Mouse (Mus musculus): ENCODE measurements around the gene Dmbt1. TPM values are rescaled to one million over a fixed set of nuclear protein-coding genes. Genes with fewer than 3 reads are reported as not detected.

The Dmbt1 gene
- polyA plus RNA-seq (2021) = not detected

- CTCF ChIA-PET = no interaction called here
- peaks cover 4% of the 10 kb centered on the region for H3K27me3 ChIP-seq
- TF ChIP-seq CTCF (IDR thresholded peaks at IDR 0.05) = no peak
Measured at GRCm38 (mm10) chr7:131031755-131032154, at the start of gene Dmbt1. Dmbt1 (plus strand) TSS chr7:131032053.

GRCm38 (mm10) chr7:130982371-130982770, 49.5 kb upstream of the Dmbt1 start:
- no peak for DNase-seq (ENCODE audit: low read depth, low spot score)

More at GRCm38 (mm10) chr7:131031755-131032154, at the start of gene Dmbt1:
- DNase-seq (ENCODE audit: low read depth, low spot score) (no peak), ATAC-seq (no peak)
- POLR2A ChIA-PET = no interaction called here
- in situ Hi-C loops (cut with MboI; ENCODE audit: low pct_unique_long_range_greater_than_20kb) = no loop called here

GRCm38 (mm10) chr7:130982881-130983280, 49.0 kb upstream of the Dmbt1 start:
- ATAC-seq (peak; percentile 8), DNase-seq (ENCODE audit: low read depth, low spot score) (no peak)
- ChIA-PET POLR2A (interaction anchor here (0.6 kb wide), 1 partner anchor 123 kb away, joined by 4 read pairs; no protein-coding TSS in a partner anchor), CTCF (interaction anchor here (1.5 kb wide), 1 partner anchor 70 kb away, joined by 3 read pairs; no protein-coding TSS in a partner anchor)
- no peak for TF ChIP-seq CTCF (IDR thresholded peaks at IDR 0.05)
- in situ Hi-C loops (cut with MboI; ENCODE audit: low pct_unique_long_range_greater_than_20kb) = loop anchor here (10.0 kb wide), 1 partner anchor 208 kb away; the partner anchor contains the start of gene Btbd16
- H3K27me3 ChIP-seq = no peaks in the 10 kb centered on the region

More at GRCm38 (mm10) chr7:130982371-130982770, 49.5 kb upstream of the Dmbt1 start:
- ChIA-PET POLR2A (interaction anchor here (0.6 kb wide), 1 partner anchor 122 kb away, joined by 4 read pairs; no protein-coding TSS in a partner anchor), CTCF (interaction anchor here (1.5 to 2.4 kb wide), 2 partner anchors 44 to 70 kb away, joined by 3 to 9 read pairs; no protein-coding TSS in a partner anchor)
- ATAC-seq = peak; percentile 87
- in situ Hi-C loops (cut with MboI; ENCODE audit: low pct_unique_long_range_greater_than_20kb) = loop anchor here (10.0 kb wide), 1 partner anchor 208 kb away; the partner anchor contains the start of gene Btbd16
- no peaks in the 10 kb centered on the region for H3K27me3 ChIP-seq
- TF ChIP-seq CTCF (IDR thresholded peaks at IDR 0.05) = no peak

GRCm38 (mm10) chr7:130984294-130984693, 47.6 kb upstream of the Dmbt1 start:
- ATAC-seq (no peak), DNase-seq (ENCODE audit: low read depth, low spot score) (no peak)
- TF ChIP-seq CTCF (IDR thresholded peaks at IDR 0.05) = no peak
- H3K27me3 ChIP-seq = no peaks in the 10 kb centered on the region
- ChIA-PET CTCF (interaction anchor here (1.0 to 1.2 kb wide), 2 partner anchors 9 to 158 kb away, joined by 3 to 5 read pairs; no protein-coding TSS in a partner anchor), POLR2A (no interaction called here)
- in situ Hi-C loops (cut with MboI; ENCODE audit: low pct_unique_long_range_greater_than_20kb) = loop anchor here (10.0 kb wide), 1 partner anchor 209 kb away; the partner anchor contains the start of gene Btbd16

- ChIA-PET CTCF (interaction anchor here (1.2 kb wide), 1 partner anchor 8 kb away, joined by 3 read pairs; no protein-coding TSS in a partner anchor), POLR2A (no interaction called here)
- ATAC-seq = no peak
- no peaks in the 10 kb centered on the region for H3K27me3 ChIP-seq
- no peak for DNase-seq (ENCODE audit: low read depth, low spot score)
- TF ChIP-seq CTCF (IDR thresholded peaks at IDR 0.05) = no peak
- in situ Hi-C loops (cut with MboI; ENCODE audit: low pct_unique_long_range_greater_than_20kb) = loop anchor here (10.0 kb wide), 1 partner anchor 210 kb away; the partner anchor contains the start of gene Btbd16
Measured at GRCm38 (mm10) chr7:130985193-130985592, 46.7 kb upstream of the Dmbt1 start.

GRCm38 (mm10) chr7:130985716-130986115, 46.1 kb upstream of the Dmbt1 start:
- no peaks in the 10 kb centered on the region for H3K27me3 ChIP-seq
- ChIA-PET CTCF (interaction anchor here (1.2 to 1.4 kb wide), 3 partner anchors 9 to 223 kb away, joined by 3 read pairs; no protein-coding TSS in a partner anchor), POLR2A (interaction anchor here (1.2 kb wide), 1 partner anchor 147 kb away, joined by 3 read pairs; no protein-coding TSS in a partner anchor)
- ATAC-seq (no peak), DNase-seq (ENCODE audit: low read depth, low spot score) (no peak)
- in situ Hi-C loops (cut with MboI; ENCODE audit: low pct_unique_long_range_greater_than_20kb) = loop anchor here (10.0 kb wide), 1 partner anchor 211 kb away; the partner anchor contains the start of gene Btbd16
- no peak for TF ChIP-seq CTCF (IDR thresholded peaks at IDR 0.05)

- DNase-seq (ENCODE audit: low read depth, low spot score) = no peak
- POLR2A ChIA-PET = no interaction called here
- in situ Hi-C loops (cut with MboI; ENCODE audit: low pct_unique_long_range_greater_than_20kb) = loop anchor here (10.0 kb wide), 1 partner anchor 213 kb away; the partner anchor contains the start of gene Btbd16
Measured at GRCm38 (mm10) chr7:130988146-130988545, 43.7 kb upstream of the Dmbt1 start.

GRCm38 (mm10) chr7:130989371-130989770, 42.5 kb upstream of the Dmbt1 start:
- POLR2A ChIA-PET = no interaction called here
- CTCF ChIA-PET = interaction anchor here (1.2 kb wide), 1 partner anchor 227 kb away, joined by 4 read pairs; no protein-coding TSS in a partner anchor
- no peak for TF ChIP-seq CTCF (IDR thresholded peaks at IDR 0.05)
- no peaks in the 10 kb centered on the region for H3K27me3 ChIP-seq
- DNase-seq (ENCODE audit: low read depth, low spot score) (no peak), ATAC-seq (no peak)
- in situ Hi-C loops (cut with MboI; ENCODE audit: low pct_unique_long_range_greater_than_20kb) = loop anchor here (10.0 kb wide), 1 partner anchor 215 kb away; the partner anchor contains the start of gene Btbd16

More at GRCm38 (mm10) chr7:130988146-130988545, 43.7 kb upstream of the Dmbt1 start:
- TF ChIP-seq CTCF (IDR thresholded peaks at IDR 0.05) = no peak
- no peak for ATAC-seq
- H3K27me3 ChIP-seq = no peaks in the 10 kb centered on the region
- CTCF ChIA-PET = interaction anchor here (1.2 kb wide), 1 partner anchor 225 kb away, joined by 4 read pairs; no protein-coding TSS in a partner anchor

GRCm38 (mm10) chr7:130991174-130991789, 40.6 kb upstream of the Dmbt1 start:
- ATAC-seq = no peak
- CTCF ChIA-PET = no interaction called here
- no peak for TF ChIP-seq CTCF (IDR thresholded peaks at IDR 0.05)
- POLR2A ChIA-PET = no interaction called here
- DNase-seq (ENCODE audit: low read depth, low spot score) = no peak
- no peaks in the 10 kb centered on the region for H3K27me3 ChIP-seq
- in situ Hi-C loops (cut with MboI; ENCODE audit: low pct_unique_long_range_greater_than_20kb) = no loop called here

- no peaks in the 10 kb centered on the region for H3K27me3 ChIP-seq
Measured at GRCm38 (mm10) chr7:130993907-130994306, 37.9 kb upstream of the Dmbt1 start.

More at GRCm38 (mm10) chr7:130993907-130994306, 37.9 kb upstream of the Dmbt1 start:
- DNase-seq (ENCODE audit: low read depth, low spot score) = no peak
- ChIA-PET POLR2A (no interaction called here), CTCF (interaction anchor here (1.3 to 2.0 kb wide), 5 partner anchors 10 to 159 kb away, joined by 3 to 6 read pairs (median 5); no protein-coding TSS in a partner anchor)
- TF ChIP-seq CTCF (IDR thresholded peaks at IDR 0.05) = peak; percentile 74
- no peak for ATAC-seq
- in situ Hi-C loops (cut with MboI; ENCODE audit: low pct_unique_long_range_greater_than_20kb) = no loop called here

All from Patski (cell line).